Mouse (Mus musculus) bone marrow macrophage, adult 2 months (primary cell): ENCODE data around the gene Hmcn2.

Experiments used
- CTCF ChIP-seq: IDR thresholded peaks from 2 replicates; pipeline ENCODE4 v1.5.1; 2012; ENCODE audit warnings: low read depth, mild to moderate bottlenecking, low read length, moderate library complexity
- POLR2A ChIP-seq: IDR thresholded peaks from 2 replicates; pipeline ENCODE4 v1.6.1; 2012; ENCODE audit warnings: mild to moderate bottlenecking, low read depth, low read length, borderline replicate concordance

DNA sequence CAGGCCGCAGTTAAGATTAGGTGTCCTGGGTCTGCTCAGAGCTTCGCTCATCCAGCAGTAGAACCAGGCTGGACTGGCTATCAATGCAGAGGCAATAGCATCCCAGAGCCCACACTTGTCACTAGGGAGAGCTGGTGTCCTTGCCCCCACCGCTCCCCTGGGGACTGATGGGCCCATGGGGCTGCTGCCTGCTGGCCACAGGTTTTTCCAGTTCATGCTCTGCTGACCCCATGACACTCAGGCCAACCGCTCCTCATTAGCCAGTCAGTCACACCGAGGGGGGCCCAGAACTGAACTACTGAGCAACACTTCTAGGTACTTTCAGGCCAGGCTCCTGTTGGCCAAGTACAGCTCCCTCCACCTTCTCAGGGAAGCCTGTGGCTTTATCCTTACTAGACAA lies 180.1 kb downstream of the Hmcn2 start:
- TF ChIP-seq CTCF (no peak), POLR2A (no peak)
